Mouse (Mus musculus) C2C12 (cell line): ENCODE measurements around the gene Vmn1r86. TPM values are rescaled to one million over a fixed set of nuclear protein-coding genes. Genes with fewer than 3 reads are reported as not detected.
"Not testable (repeated sequence)": the region's sequence is repeated elsewhere in the genome, so short reads cannot be mapped to it uniquely, and the experiment has no call there.

Source experiments
- H3K27me3 ChIP-seq: one replicate; pipeline ENCODE4 v1.6.1; 2011; ENCODE audit not compliant: control insufficient read depth, insufficient read depth, insufficient read length
- H3K36me3 ChIP-seq: one replicate; pipeline ENCODE4 v1.6.1; 2011; ENCODE audit not compliant: control insufficient read depth, insufficient read depth
- H3K4me3 ChIP-seq: one replicate; pipeline ENCODE4 v1.5.1; 2011; ENCODE audit warnings: mild to moderate bottlenecking, control low read depth; ENCODE audit not compliant: poor library complexity, insufficient read depth, severe bottlenecking
- H3K79me2 ChIP-seq: one replicate; pipeline ENCODE4 v1.6.1; 2011; ENCODE audit not compliant: control insufficient read depth, insufficient read depth
- H3K79me3 ChIP-seq: one replicate; pipeline ENCODE4 v1.6.1; 2011; ENCODE audit warnings: low read depth, control low read depth
- H3ac ChIP-seq: one replicate; pipeline ENCODE3; 2011; ENCODE audit warnings: low read depth; ENCODE audit not compliant: control insufficient read depth, insufficient read length
- CEBPB ChIP-seq: IDR thresholded peaks from one replicate; pipeline ENCODE4 v1.6.1; 2011; ENCODE audit warnings: low read depth, mild to moderate bottlenecking, control low read depth, moderate library complexity
- CTCF ChIP-seq: IDR thresholded peaks from one replicate; pipeline ENCODE4 v1.5.1; 2011; ENCODE audit not compliant: control insufficient read depth, insufficient read depth, insufficient read length
- FOSL1 ChIP-seq: IDR thresholded peaks from one replicate; pipeline ENCODE4 v1.8.0; 2011; ENCODE audit warnings: mild to moderate bottlenecking, low read length; ENCODE audit not compliant: poor library complexity, insufficient read depth, severe bottlenecking
- MAX ChIP-seq: IDR thresholded peaks from one replicate; pipeline ENCODE4 v1.6.1; 2011; ENCODE audit warnings: mild to moderate bottlenecking, control low read depth
- MYOD1 ChIP-seq: IDR thresholded peaks from one replicate; pipeline ENCODE4 v1.6.1; 2011; ENCODE audit warnings: low read depth; ENCODE audit not compliant: control insufficient read depth, insufficient read length
- MYOG ChIP-seq: IDR thresholded peaks from one replicate; pipeline ENCODE4 v1.6.1; 2011; ENCODE audit not compliant: control insufficient read depth, insufficient read length; ENCODE audit errors: extremely low read depth
- USF1 ChIP-seq: IDR thresholded peaks from one replicate; pipeline ENCODE4 v1.6.1; 2011; ENCODE audit warnings: low read depth, mild to moderate bottlenecking, control low read depth, moderate library complexity
- polyA plus RNA-seq: library from polyadenylated mRNA; unstranded; fragments of >200 nt; fragmentation: generic; extraction: Trizol; gene quantifications from one replicate; pipeline ENCODE4 v1.2.1, GENCODE M21; 2012; ENCODE audit warnings: missing spikeins

Gene Vmn1r86
- polyA plus RNA-seq, 1 experiment, result not detected

DNA sequence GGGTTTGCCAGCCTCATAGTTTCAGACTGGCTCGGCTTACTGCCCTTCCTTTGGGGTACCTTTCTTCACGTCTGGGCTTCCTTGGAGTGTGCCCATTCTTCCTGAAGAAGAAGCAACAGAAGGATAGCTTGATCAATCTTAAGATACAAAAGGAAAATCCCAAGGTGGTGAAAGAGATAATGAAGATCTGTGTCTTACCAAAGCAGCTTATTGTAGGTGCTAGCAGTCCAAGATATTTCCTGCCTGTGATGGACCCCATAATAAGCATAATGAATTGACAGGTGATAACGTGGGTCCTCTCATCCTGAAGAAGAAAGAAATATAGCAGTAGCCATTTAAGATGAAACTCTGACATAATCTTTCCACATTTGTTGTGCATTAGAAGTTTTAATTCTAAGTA is 24.6 kb downstream of the Vmn1r86 start, which contains the start of gene Vmn1r85:
TSS of gene Vmn1r85 (minus strand) at position 101 of the 400 bp plus-strand sequence.
- H3K4me3 ChIP-seq, result no peak within 1 kb of the TSS
- H3ac ChIP-seq, result no peak within 1 kb of the TSS
- no peaks in the 10 kb centered on the region for H3K79me2 ChIP-seq
- H3K36me3 ChIP-seq, result no peaks in the 10 kb centered on the region
- no peak for TF ChIP-seq MAX
- no peaks in the 10 kb centered on the region for H3K79me3 ChIP-seq
- H3K27me3 ChIP-seq, result no peaks in the 10 kb centered on the region

DNA sequence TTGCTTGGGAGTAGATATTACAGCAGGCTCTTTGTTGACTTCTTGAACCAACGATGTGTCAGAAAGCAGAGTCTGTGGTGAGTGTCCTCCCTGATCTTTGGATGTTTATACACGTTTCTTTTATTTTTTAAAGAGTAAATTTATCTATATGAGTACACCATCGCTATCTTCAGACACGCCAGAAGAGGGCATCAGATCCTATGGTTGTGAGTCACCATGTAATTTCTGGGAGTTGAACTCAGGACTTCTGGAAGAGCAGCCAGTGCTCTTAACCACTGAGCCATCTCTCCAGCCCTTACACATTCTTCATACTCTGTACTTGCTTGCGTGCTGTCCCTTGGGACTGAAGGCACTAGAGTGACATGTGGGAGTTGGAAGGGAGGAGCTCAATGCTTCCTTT is 47.4 kb downstream of the Vmn1r86 start:
- Histone ChIP-seq H3ac (no peak overlapping the region), H3K79me2 (no peaks in the 10 kb centered on the region), H3K27me3 (no peaks in the 10 kb centered on the region), H3K4me3 (no peak overlapping the region), H3K79me3 (no peaks in the 10 kb centered on the region), H3K36me3 (no peaks in the 10 kb centered on the region)
- TF ChIP-seq CEBPB (no peak), FOSL1 (no peak)

DNA sequence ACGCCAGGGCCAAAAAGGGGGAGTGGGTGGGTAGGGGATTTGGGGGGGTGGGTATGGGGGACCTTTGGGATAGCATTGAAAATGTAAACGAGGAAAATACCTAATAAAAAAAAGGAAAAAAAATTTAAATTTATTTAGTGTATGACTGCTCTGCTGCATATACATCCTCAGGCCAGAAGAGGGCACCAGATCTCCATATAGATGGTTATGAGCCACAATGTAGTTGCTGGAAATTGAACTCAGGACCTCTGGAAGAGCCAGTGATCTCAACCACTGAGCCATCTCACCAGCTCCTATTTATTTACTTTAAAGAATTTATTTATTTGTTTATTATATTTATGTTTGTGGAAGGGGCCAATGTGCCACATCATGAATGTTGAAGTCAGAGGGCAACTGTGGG is 56.3 kb downstream of the Vmn1r86 start:
- not testable (repeated sequence) for H3K79me3 ChIP-seq, H3K27me3 ChIP-seq, H3K79me2 ChIP-seq, H3ac ChIP-seq, H3K4me3 ChIP-seq, H3K36me3 ChIP-seq

DNA sequence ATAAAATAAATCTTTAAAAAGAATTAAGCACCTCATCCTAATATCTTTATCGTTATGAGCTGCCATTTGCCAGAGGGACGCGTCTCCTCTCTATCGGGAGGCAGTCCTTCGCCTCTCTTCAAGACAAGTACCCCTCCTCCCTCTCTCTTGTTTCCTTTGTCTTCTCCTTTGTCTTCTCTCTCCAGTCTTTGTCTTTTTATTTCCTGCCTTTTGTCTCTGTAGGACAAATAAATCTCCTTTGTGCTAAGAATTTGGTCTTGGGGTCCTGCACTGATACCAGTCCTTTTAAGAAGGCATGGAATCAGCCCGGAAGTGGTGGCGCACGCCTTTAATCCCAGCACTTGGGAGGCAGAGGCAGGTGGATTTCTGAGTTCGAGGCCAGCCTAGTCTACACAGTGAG is 60.2 kb downstream of the Vmn1r86 start:
- TF ChIP-seq CTCF, result no peak
- no peak for TF ChIP-seq MYOG
- no peak for TF ChIP-seq FOSL1
- TF ChIP-seq CEBPB, result no peak
- TF ChIP-seq MAX, result no peak
- TF ChIP-seq USF1, result no peak
- Histone ChIP-seq H3K79me3 (no peaks in the 10 kb centered on the region), H3K4me3 (no peak overlapping the region), H3ac (no peak overlapping the region), H3K36me3 (no peaks in the 10 kb centered on the region), H3K27me3 (peaks cover 3% of the 10 kb centered on the region), H3K79me2 (no peaks in the 10 kb centered on the region)

DNA sequence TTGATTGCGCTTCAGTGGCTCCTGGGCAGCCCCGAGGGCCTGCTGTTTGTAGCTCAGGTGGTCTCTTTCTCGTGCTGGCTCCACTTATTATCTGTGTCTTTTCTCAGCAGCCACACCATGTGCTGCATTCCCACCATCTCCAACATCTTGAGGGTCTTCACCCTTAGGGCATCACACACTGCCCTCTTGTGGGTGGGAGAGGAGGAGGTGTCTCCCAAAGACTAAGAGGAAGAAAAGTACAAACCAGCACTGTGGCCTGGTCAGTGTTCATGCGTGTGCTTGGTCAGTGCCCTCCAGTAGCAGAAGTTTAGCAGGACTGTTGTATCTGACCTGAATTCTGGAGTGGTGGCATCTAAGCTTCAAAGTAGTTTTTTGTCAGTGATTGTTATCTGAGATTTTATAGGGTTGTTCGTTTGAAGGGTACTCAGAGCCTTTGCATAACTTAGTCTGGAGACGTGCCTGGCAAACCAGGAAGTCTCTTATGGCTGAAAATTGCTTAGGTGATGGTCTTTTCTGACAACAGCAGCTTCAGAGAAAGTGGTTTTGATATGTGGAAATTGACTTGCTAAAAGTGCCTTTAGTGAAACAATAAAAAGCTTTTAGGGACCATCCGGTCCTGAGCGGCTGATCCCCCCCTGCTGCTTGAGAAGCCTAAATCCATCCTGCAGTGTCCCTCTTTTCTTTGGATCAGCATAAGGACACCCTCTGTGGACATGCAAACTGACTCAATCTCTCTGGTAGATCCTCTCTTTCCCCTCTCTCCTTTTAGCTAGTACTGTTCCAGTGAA is 62.6 kb downstream of the Vmn1r86 start:
- Histone ChIP-seq H3K4me3 (no peak overlapping the region), H3K36me3 (no peaks in the 10 kb centered on the region), H3ac (no peak overlapping the region), H3K27me3 (peaks cover 3% of the 10 kb centered on the region), H3K79me2 (no peaks in the 10 kb centered on the region), H3K79me3 (no peaks in the 10 kb centered on the region)
- TF ChIP-seq CEBPB (no peak), MYOG (no peak), CTCF (no peak), MAX (no peak), MYOD1 (no peak), FOSL1 (no peak), USF1 (no peak)

DNA sequence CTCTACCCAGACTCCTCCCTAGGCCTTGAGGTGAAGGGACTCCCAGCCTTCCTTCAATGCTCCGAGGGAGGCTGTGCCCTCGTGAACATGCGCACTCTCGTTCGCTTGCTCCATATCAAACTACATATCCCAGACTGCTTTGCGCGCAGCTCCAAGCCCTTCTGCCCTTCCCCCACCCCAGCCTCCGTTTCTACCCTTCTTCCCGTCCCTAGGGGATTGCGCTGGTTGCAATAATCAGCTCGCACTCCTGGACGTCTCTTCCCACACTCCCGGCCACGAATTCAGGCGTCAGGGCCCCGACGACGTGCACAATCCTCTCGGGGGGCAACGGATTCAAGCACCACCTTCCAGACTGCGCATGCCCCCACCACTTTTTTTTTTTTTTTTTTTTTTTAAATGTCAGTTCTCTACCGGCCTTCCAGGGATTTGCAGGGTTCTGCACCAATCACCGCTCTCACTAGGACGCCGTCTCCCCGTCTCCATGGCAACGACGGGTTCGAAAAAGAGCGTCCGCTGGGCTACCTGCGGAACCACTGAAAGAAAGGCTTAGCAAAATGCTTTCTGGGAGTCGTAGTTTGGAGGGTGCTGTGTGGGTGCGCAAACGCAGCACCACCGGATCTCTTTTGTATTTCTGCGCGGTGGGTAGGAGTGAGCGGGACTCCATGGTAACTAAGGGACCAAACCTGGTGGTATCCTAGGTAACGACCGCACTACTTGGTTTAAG is 65.3 kb downstream of the Vmn1r86 start, which contains the start of gene Mzf1:
TSS of gene Mzf1 (minus strand) at position 478 of the 724 bp plus-strand sequence.
- no peak for TF ChIP-seq MYOD1
- no peak for TF ChIP-seq FOSL1
- TF ChIP-seq MYOG, result no peak
- TF ChIP-seq MAX, result no peak
- no peak for TF ChIP-seq CTCF
- no peak for TF ChIP-seq CEBPB
- TF ChIP-seq USF1, result no peak
- H3K27me3 ChIP-seq, result no peaks in the 10 kb centered on the region
- peak within 1 kb of the TSS; percentile 68 for H3ac ChIP-seq
- no peaks in the 10 kb centered on the region for H3K79me3 ChIP-seq
- no peaks in the 10 kb centered on the region for H3K36me3 ChIP-seq
- peak within 1 kb of the TSS; percentile 26 for H3K4me3 ChIP-seq
- H3K79me2 ChIP-seq, result no peaks in the 10 kb centered on the region
